ENCODE assay signal across 38 mouse cellular contexts in genomic region chr17:57574075-57574705, GRCm38 (mm10). TPM values are rescaled to one million over a fixed set of nuclear protein-coding genes. Genes with fewer than 3 reads are reported as not detected.
DNase-seq lines count a peak whose midpoint lies in the region; ATAC-seq and TF ChIP-seq lines count a peak whose summit lies in the region.
"Had no signal": no experiment of that assay in that cellular context is flagged by ENCODE, and none has a peak within 500 bp of the region (broad histone marks: within the 10 kb centered on the region; RNA-seq: fewer than 3 reads in every experiment).

No protein-coding gene starts in this region.

- no peaks in the 10 kb centered on the region for H3K27me3 ChIP-seq in heart, embryonic 11.5 days (ENCODE audit: control insufficient read depth, insufficient read depth, low read length)
- no peaks in the 10 kb centered on the region for H3K27me3 ChIP-seq in lung, postnatal 0 days (replicated peaks; ENCODE audit: insufficient read depth, low read length)
- H3K27me3 ChIP-seq: CH12.LX; embryonic facial prominence, embryonic 15.5 days; forebrain, embryonic 13.5 days; heart, embryonic 15.5 days; hindbrain, embryonic 12.5 days; intestine, embryonic 15.5 days; liver, embryonic 12.5 days; neural tube, embryonic 12.5 days had no signal

- H3K27ac ChIP-seq in heart, embryonic 11.5 days (ENCODE audit: low read depth, low read length) = no peak overlapping the region
- no peak overlapping the region for H3K27ac ChIP-seq in lung, postnatal 0 days (ENCODE audit: low read length)
- H3K27ac ChIP-seq: embryonic facial prominence, embryonic 15.5 days; forebrain, embryonic 13.5 days; heart, embryonic 15.5 days; hindbrain, embryonic 12.5 days; hindbrain, postnatal 0 days; intestine, embryonic 15.5 days; layer of hippocampus, adult 2 months; left cerebral cortex, adult 2 months; liver, embryonic 12.5 days; midbrain, embryonic 10.5 days; neural tube, embryonic 12.5 days had no signal

- WGBS in heart, embryonic 11.5 days (ENCODE audit: insufficient replicate concordance) = 75% methylated on average over 16 of the region's 16 CpGs
- WGBS in lung, postnatal 0 days = 54% methylated on average over 16 of the region's 16 CpGs

- peak; percentile 39 to 65 for DNase-seq in cerebellum, postnatal 10 days
- DNase-seq in cerebellum, adult 18-20 months = no peak
- peak; percentile 13 for DNase-seq in heart, postnatal 4 days
- DNase-seq in lung, postnatal 0 days (ENCODE audit: low spot score) = peak; percentile 12
- DNase-seq in lung, postnatal 25 days (ENCODE audit: low spot score) = no peak
- DNase-seq in T-cell, adult 2 months (ENCODE audit: low spot score) = no peak
- DNase-seq: adrenal gland, postnatal 14 days; cerebellum, adult 11-12 months; gastrocnemius, postnatal 14 days; kidney, adult 2 months; kidney, postnatal 36 days; liver, postnatal 0 days; right cerebral cortex, postnatal 14 days had no signal

- TF ChIP-seq EP300 in lung, postnatal 0 days (IDR thresholded peaks at IDR 0.05) = no peak

- no peak overlapping the region for H3K4me2 ChIP-seq in heart, embryonic 11.5 days
- H3K4me2 ChIP-seq in lung, postnatal 0 days (replicated peaks; ENCODE audit: low read depth, low read length) = no peak overlapping the region
- H3K4me2 ChIP-seq: embryonic facial prominence, embryonic 15.5 days; forebrain, embryonic 13.5 days; heart, embryonic 15.5 days; hindbrain, embryonic 12.5 days; intestine, embryonic 15.5 days; liver, embryonic 12.5 days; neural tube, embryonic 12.5 days had no signal

- H3K4me3 ChIP-seq in heart, embryonic 11.5 days (ENCODE audit: low read depth, low read length) = no peak overlapping the region
- H3K4me3 ChIP-seq in lung, postnatal 0 days (ENCODE audit: low read depth, low read length) = no peak overlapping the region
- H3K4me3 ChIP-seq: embryonic facial prominence, embryonic 15.5 days; forebrain, embryonic 13.5 days; heart, embryonic 15.5 days; hindbrain, embryonic 12.5 days; intestine, embryonic 15.5 days; layer of hippocampus, adult 2 months; left cerebral cortex, adult 2 months; liver, embryonic 12.5 days; midbrain, embryonic 10.5 days; myocyte; neural tube, embryonic 12.5 days had no signal

- H3K9ac ChIP-seq in heart, embryonic 11.5 days (ENCODE audit: low read depth, low read length) = no peak overlapping the region
- H3K9ac ChIP-seq in lung, postnatal 0 days (replicated peaks; ENCODE audit: low read depth) = no peak overlapping the region
- H3K9ac ChIP-seq: embryonic facial prominence, embryonic 15.5 days; forebrain, embryonic 13.5 days; heart, embryonic 15.5 days; hindbrain, embryonic 12.5 days; intestine, embryonic 15.5 days; liver, embryonic 12.5 days; liver, postnatal 0 days; neural tube, embryonic 12.5 days had no signal

- no peaks in the 10 kb centered on the region for H3K9me3 ChIP-seq in heart, embryonic 11.5 days (replicated peaks; ENCODE audit: control insufficient read depth, low read length)
- H3K9me3 ChIP-seq in lung, postnatal 0 days (ENCODE audit: low read length) = no peaks in the 10 kb centered on the region
- H3K9me3 ChIP-seq: embryonic facial prominence, embryonic 15.5 days; forebrain, embryonic 13.5 days; heart, embryonic 15.5 days; hindbrain, embryonic 12.5 days; intestine, embryonic 15.5 days; midbrain, embryonic 10.5 days; neural tube, embryonic 12.5 days had no signal

- H3K36me3 ChIP-seq in heart, embryonic 11.5 days (ENCODE audit: control insufficient read depth, insufficient read depth, low read length) = no peaks in the 10 kb centered on the region
- H3K36me3 ChIP-seq in lung, postnatal 0 days (ENCODE audit: insufficient read depth, low read length) = no peaks in the 10 kb centered on the region
- H3K36me3 ChIP-seq: embryonic facial prominence, embryonic 15.5 days; G1E; heart, embryonic 15.5 days; hindbrain, embryonic 12.5 days; intestine, embryonic 15.5 days; liver, embryonic 12.5 days; midbrain, embryonic 10.5 days; neural tube, embryonic 12.5 days had no signal

- TF ChIP-seq CTCF in lung, postnatal 0 days (IDR thresholded peaks at IDR 0.05) = no peak

- no peaks in the 10 kb centered on the region for H3K4me1 ChIP-seq in heart, embryonic 11.5 days (ENCODE audit: control insufficient read depth, insufficient read depth, low read length)
- H3K4me1 ChIP-seq in lung, postnatal 0 days (ENCODE audit: insufficient read depth, low read depth, low read length) = no peaks in the 10 kb centered on the region
- H3K4me1 ChIP-seq: embryonic facial prominence, embryonic 15.5 days; forebrain, embryonic 13.5 days; heart, embryonic 15.5 days; hindbrain, embryonic 12.5 days; intestine, embryonic 15.5 days; liver, embryonic 12.5 days; midbrain, embryonic 10.5 days; neural tube, embryonic 12.5 days had no signal

- ATAC-seq in heart, embryonic 11.5 days (replicated peaks; ENCODE audit: insufficient number of reproducible peaks, low FRiP score, low TSS enrichment) = no peak
- no peak for ATAC-seq in lung, postnatal 0 days
- ATAC-seq: forebrain, embryonic 13.5 days; hindbrain, postnatal 0 days; intestine, embryonic 15.5 days; liver, embryonic 12.5 days; liver, postnatal 0 days had no signal

RNA-seq across cellular contexts. Expression of gene Vmn2r120, which starts 28.9 kb away (rescaled TPM):
- total RNA-seq in heart, postnatal 4 days (2021) = under 1 TPM; 0.02 TPM
- polyA plus RNA-seq in heart, embryonic 11.5 days (2014; fragmentation: Nextera tagmentation; extraction: Ambion mirVana) = not detected in 2 replicates
- polyA plus RNA-seq in lung, postnatal 0 days (2015; fragmentation: Nextera tagmentation; extraction: Ambion mirVana) = not detected in 2 replicates
- total RNA-seq: adrenal gland, postnatal 14 days; CH12.LX; common myeloid progenitor, adult 5-6 weeks; gastrocnemius, postnatal 14 days; granulocyte monocyte progenitor cell, adult 5-6 weeks; hindbrain, postnatal 0 days; left cerebral cortex, postnatal 36 days; megakaryocyte progenitor cell, adult 5-6 weeks; midbrain, postnatal 0 days had no signal
- polyA plus RNA-seq: C2C12; embryonic facial prominence, embryonic 15.5 days; forebrain, embryonic 13.5 days; G1E; heart, embryonic 15.5 days; hindbrain, embryonic 12.5 days; hindbrain, postnatal 0 days; intestine, embryonic 15.5 days; kidney, adult 2 months; kidney, embryonic 16.5 days; limb, embryonic 14.5 days; liver, embryonic 12.5 days; liver, postnatal 0 days; midbrain, embryonic 10.5 days; midbrain, postnatal 0 days; myocyte; neural tube, embryonic 12.5 days; small intestine, adult 2 months; stomach, embryonic 14.5 days had no signal

Comparison
In these comparisons a context has a peak if more than half of its experiments do, and no peak if none do; other contexts are left out.
1. DNase-seq: peak in cerebellum, postnatal 10 days (2 of 2), heart, postnatal 4 days (single experiment) and lung, postnatal 0 days (single experiment); none in cerebellum, adult 18-20 months (0 of 2), lung, postnatal 25 days (single experiment) and T-cell, adult 2 months (single experiment).